Mouse (Mus musculus) urinary bladder, postnatal 10 days (tissue): ENCODE data around the gene Zbtb16.

Experiments
- DNase-seq: peaks from one replicate; pipeline ENCODE4 v3.0.0; 2022; ENCODE audit warnings: low spot score

Zbtb16 gene

GRCm38 (mm10) chr9:48767666-48768432 is 68.2 kb downstream of the Zbtb16 start:
- DNase-seq, result no peak

- no peak for DNase-seq
Measured at GRCm38 (mm10) chr9:48765927-48766326, 70.1 kb downstream of the Zbtb16 start.

- no peak for DNase-seq
Measured at GRCm38 (mm10) chr9:48764311-48764710, 71.7 kb downstream of the Zbtb16 start.

- no peak for DNase-seq
Measured at GRCm38 (mm10) chr9:48761732-48762637, 74.0 kb downstream of the Zbtb16 start.

GRCm38 (mm10) chr9:48761175-48761556 is 74.9 kb downstream of the Zbtb16 start:
- no peak for DNase-seq

- no peak for DNase-seq
Measured at GRCm38 (mm10) chr9:48760449-48761174, 75.4 kb downstream of the Zbtb16 start.

GRCm38 (mm10) chr9:48759098-48759497 is 76.9 kb downstream of the Zbtb16 start:
- no peak for DNase-seq

GRCm38 (mm10) chr9:48757650-48758580 is 78.1 kb downstream of the Zbtb16 start:
- no peak for DNase-seq

GRCm38 (mm10) chr9:48756261-48756812 is 79.7 kb downstream of the Zbtb16 start:
- DNase-seq, result no peak

GRCm38 (mm10) chr9:48755438-48756070 is 80.5 kb downstream of the Zbtb16 start:
- no peak for DNase-seq

- DNase-seq, result no peak
Measured at GRCm38 (mm10) chr9:48754418-48754817, 81.6 kb downstream of the Zbtb16 start.

- DNase-seq, result no peak
Measured at GRCm38 (mm10) chr9:48753881-48754280, 82.1 kb downstream of the Zbtb16 start.

GRCm38 (mm10) chr9:48751900-48752299 is 84.1 kb downstream of the Zbtb16 start:
- DNase-seq, result no peak

- DNase-seq, result no peak
Measured at GRCm38 (mm10) chr9:48749666-48750065, 86.4 kb downstream of the Zbtb16 start.

- no peak for DNase-seq
Measured at GRCm38 (mm10) chr9:48749168-48749567, 86.9 kb downstream of the Zbtb16 start.

GRCm38 (mm10) chr9:48748761-48749160 is 87.3 kb downstream of the Zbtb16 start:
- no peak for DNase-seq

- no peak for DNase-seq
Measured at GRCm38 (mm10) chr9:48748216-48748615, 87.8 kb downstream of the Zbtb16 start.

GRCm38 (mm10) chr9:48746506-48746905 is 89.5 kb downstream of the Zbtb16 start:
- no peak for DNase-seq

GRCm38 (mm10) chr9:48745347-48746119 is 90.5 kb downstream of the Zbtb16 start:
- no peak for DNase-seq

- no peak for DNase-seq
Measured at GRCm38 (mm10) chr9:48744916-48745315, 91.1 kb downstream of the Zbtb16 start.
